Mouse (Mus musculus) small intestine, adult 2 months (tissue): ENCODE measurements around the gene Cd300a. TPM values are rescaled to one million over a fixed set of nuclear protein-coding genes. Genes with fewer than 3 reads are reported as not detected.

ENCODE experiments used
- H3K27ac ChIP-seq: fragments of 200-500 bp; 2 replicates; pipeline ENCODE4 v1.5.1; 2012; ENCODE audit warnings: low read depth, low read length, control low read depth, inconsistent platforms; ENCODE audit not compliant: insufficient read depth
- H3K27me3 ChIP-seq: fragments of 200-500 bp; 2 replicates; pipeline ENCODE4 v1.6.1; 2012; ENCODE audit warnings: mild to moderate bottlenecking, moderate library complexity, low read length, inconsistent platforms; ENCODE audit not compliant: control insufficient read depth, insufficient read depth
- H3K36me3 ChIP-seq: fragments of 200-500 bp; 2 replicates; pipeline ENCODE4 v1.6.1; 2012; ENCODE audit warnings: mild to moderate bottlenecking, low read length, control low read depth, inconsistent platforms; ENCODE audit not compliant: control insufficient read depth, insufficient read depth
- H3K4me1 ChIP-seq: fragments of 200-500 bp; 2 replicates; pipeline ENCODE4 v1.6.1; 2012; ENCODE audit warnings: low read length, inconsistent platforms, mixed read lengths; ENCODE audit not compliant: control insufficient read depth, insufficient read depth, insufficient read length
- H3K4me3 ChIP-seq: fragments of 200-500 bp; 2 replicates; pipeline ENCODE4 v1.5.1; 2012; ENCODE audit warnings: low read depth, mild to moderate bottlenecking, control low read depth, inconsistent platforms, low read length, moderate library complexity
- CTCF ChIP-seq: fragments of 200-500 bp; IDR thresholded peaks from 2 replicates; pipeline ENCODE4 v1.5.1; 2012; ENCODE audit warnings: low read depth, mild to moderate bottlenecking, control low read depth, inconsistent platforms, low read length, moderate library complexity, mixed read lengths; ENCODE audit not compliant: insufficient replicate concordance, insufficient read length; ENCODE audit errors: extremely low read depth
- POLR2A ChIP-seq: fragments of 200-500 bp; IDR thresholded peaks from 2 replicates; pipeline ENCODE4 v1.6.1; 2012; ENCODE audit warnings: low read depth, mild to moderate bottlenecking, control low read depth, inconsistent platforms, low read length, moderate library complexity
- WGBS: fragments of 180-500 bp; shearing (Covaris S2); methylation state at CpG from one replicate; pipeline ENCODE4 v1.1.7; 2018; 5-methylcytosine and 5-hydroxymethylcytosine counted together
- polyA plus RNA-seq: library from polyadenylated mRNA; depleted of rRNA; stranded (reverse); fragments of >200 nt; gene quantifications from 2 replicates; pipeline ENCODE4 v1.2.3, GENCODE M21; 2012; rRNA removed

Gene Cd300a
- polyA plus RNA-seq, 1 experiment = 0.91 TPM

- Histone ChIP-seq H3K36me3 (no peaks in the 10 kb centered on the region), H3K4me3 (no peak overlapping the region), H3K27ac (no peak overlapping the region), H3K27me3 (no peaks in the 10 kb centered on the region), H3K4me1 (no peaks in the 10 kb centered on the region)
- WGBS = 74% methylated on average over 5 of the region's 5 CpGs
- no peak for TF ChIP-seq CTCF
- TF ChIP-seq POLR2A = no peak
Measured at GRCm38 (mm10) chr11:114931041-114931440, 41.2 kb downstream of the Cd300a start.

- TF ChIP-seq CTCF (no peak), POLR2A (no peak)
Measured at GRCm38 (mm10) chr11:114933591-114933990, 43.8 kb downstream of the Cd300a start.

GRCm38 (mm10) chr11:114934144-114934543, 44.3 kb downstream of the Cd300a start, which contains the start of gene Cd300lb:
Gene Cd300lb (minus strand): TSS chr11:114934386.
- no peaks in the 10 kb centered on the region for H3K36me3 ChIP-seq
- H3K4me1 ChIP-seq = no peaks in the 10 kb centered on the region
- H3K27ac ChIP-seq = no peak within 1 kb of the TSS
- TF ChIP-seq CTCF = no peak
- TF ChIP-seq POLR2A = no peak
- 21% methylated on average over 6 of the region's 6 CpGs for WGBS
- peak within 1 kb of the TSS; percentile 11 for H3K4me3 ChIP-seq
- no peaks in the 10 kb centered on the region for H3K27me3 ChIP-seq

More at GRCm38 (mm10) chr11:114933591-114933990, 43.8 kb downstream of the Cd300a start:
- Histone ChIP-seq H3K27ac (no peak overlapping the region), H3K4me1 (no peaks in the 10 kb centered on the region), H3K36me3 (no peaks in the 10 kb centered on the region), H3K4me3 (peak overlapping the region; percentile 11; the same call in 1 of the 2 replicates), H3K27me3 (no peaks in the 10 kb centered on the region)
- WGBS = 27% methylated on average over 4 of the region's 4 CpGs

Other genes starting within 250 kb of the Cd300a start
- gene Rpl38, start 221.5 kb upstream of the Cd300a start, polyA plus RNA-seq = 103 and 130 TPM in 2 replicates
- gene Ttyh2, start 214.6 kb upstream of the Cd300a start, polyA plus RNA-seq = 63.4 and 130 TPM in 2 replicates
- 0.30 and 0.56 TPM in 2 replicates for gene Dnaic2, start 162.6 kb upstream of the Cd300a start, polyA plus RNA-seq
- gene Kif19a, start 124.7 kb upstream of the Cd300a start, polyA plus RNA-seq = 1.7 and 2.0 TPM in 2 replicates
- 0.44 and 0.52 TPM in 2 replicates for gene Btbd17, start 94.1 kb upstream of the Cd300a start, polyA plus RNA-seq
- 0.10 TPM in 1 of 2 replicates, not detected in the other for gene Gpr142, start 91.1 kb upstream of the Cd300a start, polyA plus RNA-seq
- 4.4 TPM in 2 replicates for gene Gprc5c, start 38.9 kb upstream of the Cd300a start, polyA plus RNA-seq
- gene Cd300lb, start 44.3 kb downstream of the Cd300a start, polyA plus RNA-seq = 0.46 and 0.77 TPM in 2 replicates
- gene Cd300c, start 79.1 kb downstream of the Cd300a start, polyA plus RNA-seq = 0.37 TPM in 1 of 2 replicates, not detected in the other
- 1.2 and 1.5 TPM in 2 replicates for gene Cd300ld, start 99.9 kb downstream of the Cd300a start, polyA plus RNA-seq
- gene Cd300c2, start 111.8 kb downstream of the Cd300a start, polyA plus RNA-seq = 3.1 and 5.1 TPM in 2 replicates
- not detected in 2 replicates for gene Cd300ld2, start 126.2 kb downstream of the Cd300a start, polyA plus RNA-seq
- 0.20 TPM in 1 of 2 replicates, not detected in the other for gene Cd300ld4, start 137.0 kb downstream of the Cd300a start, polyA plus RNA-seq
- gene Cd300ld5, start 147.7 kb downstream of the Cd300a start, polyA plus RNA-seq = 0.85 TPM in 1 of 2 replicates, not detected in the other
- gene Cd300ld3, start 158.4 kb downstream of the Cd300a start, polyA plus RNA-seq = 1.1 TPM in 2 replicates
- gene Cd300e, start 172.1 kb downstream of the Cd300a start, polyA plus RNA-seq = 0.22 and 0.52 TPM in 2 replicates
- 0.91 and 2.2 TPM in 2 replicates for gene Rab37, start 201.4 kb downstream of the Cd300a start, polyA plus RNA-seq
- 3.9 and 6.9 TPM in 2 replicates for gene Cd300lf, start 244.0 kb downstream of the Cd300a start, polyA plus RNA-seq